Mouse (Mus musculus): ENCODE measurements around the gene Ccdc186.
A peak's percentile ranks its signal among the peaks of the same experiment; 100 is the strongest.

The Ccdc186 gene

DNA sequence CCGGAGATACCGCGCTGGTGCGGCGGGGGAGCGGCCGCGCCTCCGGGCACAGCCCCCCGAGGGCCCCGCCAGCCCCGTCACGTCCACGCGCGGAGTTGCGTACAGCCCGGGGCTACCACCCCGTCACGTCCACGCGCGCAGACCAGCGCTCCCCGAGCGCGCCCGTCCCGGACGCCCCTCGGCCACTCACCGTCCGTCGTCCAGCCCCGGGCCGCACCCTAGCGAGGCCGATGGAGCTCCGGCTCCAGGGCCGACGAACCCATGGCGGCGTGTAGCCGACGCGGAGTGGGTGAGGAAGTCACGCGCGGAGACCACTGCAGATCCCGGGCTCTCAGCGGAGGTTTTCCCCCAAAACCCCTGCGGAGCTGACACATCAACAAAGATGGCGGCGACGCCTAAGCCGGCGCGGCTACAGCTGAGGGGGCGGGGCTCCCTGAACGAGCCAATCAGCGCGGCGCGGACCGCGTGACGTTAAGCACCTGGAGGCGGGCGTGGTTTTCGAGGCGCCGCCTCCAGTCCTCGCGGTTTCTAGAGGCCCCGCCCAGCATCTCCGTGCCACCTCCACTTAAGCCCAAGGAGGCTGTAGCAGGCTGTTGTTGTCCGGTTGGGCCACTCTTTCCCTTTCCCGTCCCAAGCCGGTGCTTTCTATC lies at the start of gene Ccdc186:
Gene Ccdc186, minus strand, starts transcription at position 393 of the 650 bp plus-strand sequence.
- peak; percentile 92 to 93 for DNase-seq (ENCODE audit: low spot score in 2 of 2)

DNA sequence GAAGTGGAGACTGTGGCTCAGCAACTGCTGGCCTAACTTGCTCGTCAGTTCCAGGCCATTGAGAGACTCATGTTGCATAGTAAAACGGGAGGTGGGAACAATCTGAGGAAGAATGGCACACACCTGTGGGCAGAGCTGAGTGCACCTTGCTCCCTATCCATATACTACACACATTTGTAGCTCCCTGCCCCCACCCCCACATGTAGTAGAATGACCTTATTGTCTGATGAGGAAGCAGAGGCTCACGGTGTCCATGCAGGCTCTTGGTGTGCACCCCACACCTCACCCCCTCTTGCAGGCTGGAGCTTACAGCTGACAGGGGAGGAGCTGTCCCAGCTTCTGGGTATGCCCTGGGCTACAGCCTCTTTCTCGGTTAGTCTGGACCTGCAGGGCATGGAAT lies 45.7 kb upstream of the Ccdc186 start:
- DNase-seq (ENCODE audit: low spot score in 2 of 2) = no peak

DNA sequence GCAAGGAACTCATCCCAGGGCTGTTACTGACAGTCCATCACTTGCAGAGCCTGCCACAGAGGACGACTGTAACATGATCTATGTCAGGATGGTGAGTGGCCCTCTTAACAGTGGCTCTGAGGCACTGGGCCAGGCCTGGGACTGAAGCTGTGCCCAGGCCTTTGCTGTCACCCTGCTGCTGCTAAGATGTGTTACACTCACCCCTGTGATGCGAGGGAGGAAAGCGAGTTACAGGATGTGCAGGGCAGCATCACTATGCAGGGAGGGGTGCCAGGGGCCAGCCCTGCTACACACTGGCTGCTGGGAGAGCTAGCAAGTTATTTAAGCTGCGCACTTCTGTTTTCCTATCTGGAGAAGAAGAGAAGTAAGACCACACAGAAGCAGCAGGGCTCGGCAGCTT lies 34.5 kb upstream of the Ccdc186 start:
- no peak for DNase-seq (ENCODE audit: low spot score in 2 of 2)

DNA sequence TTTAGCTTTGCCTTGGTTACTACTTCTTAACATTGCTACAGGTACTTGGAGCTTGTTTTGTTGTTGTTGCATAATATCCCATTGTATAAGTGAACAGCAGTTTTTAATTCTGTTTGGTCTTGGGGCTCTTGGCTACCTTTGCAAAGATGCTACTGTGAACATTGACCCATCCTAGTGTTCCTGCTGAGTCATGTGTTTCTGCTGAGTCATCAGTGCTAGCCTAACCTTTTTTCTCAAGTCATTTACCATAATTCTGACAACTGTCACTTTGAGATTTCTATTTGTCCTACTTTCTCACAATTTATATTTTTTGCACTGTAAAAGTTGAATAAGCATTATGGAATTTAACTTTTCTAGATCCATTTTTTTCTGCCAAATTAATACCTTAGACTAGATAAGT lies 30.6 kb upstream of the Ccdc186 start:
- DNase-seq (ENCODE audit: low spot score in 2 of 2) = no peak

DNA sequence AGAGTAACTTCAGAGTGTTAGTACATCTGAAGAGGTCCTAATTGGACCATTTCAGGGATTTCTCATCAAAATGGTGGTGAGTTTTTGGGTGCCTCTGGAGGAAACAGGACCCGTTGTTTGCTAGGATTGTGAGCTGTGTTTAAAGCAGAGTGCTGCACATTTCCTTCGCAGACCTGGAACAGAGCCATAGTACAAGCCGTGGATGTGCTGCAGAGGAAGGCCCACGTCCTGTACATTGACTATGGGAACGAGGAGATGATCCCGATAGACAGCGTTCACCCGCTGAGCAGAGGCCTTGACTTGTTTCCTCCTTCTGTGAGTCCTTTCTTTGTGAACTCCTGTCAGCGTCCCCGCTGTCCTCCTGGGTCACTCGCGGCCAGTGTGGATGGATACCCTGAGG lies 21.0 kb upstream of the Ccdc186 start:
- no peak for DNase-seq (ENCODE audit: low spot score in 2 of 2)

DNA sequence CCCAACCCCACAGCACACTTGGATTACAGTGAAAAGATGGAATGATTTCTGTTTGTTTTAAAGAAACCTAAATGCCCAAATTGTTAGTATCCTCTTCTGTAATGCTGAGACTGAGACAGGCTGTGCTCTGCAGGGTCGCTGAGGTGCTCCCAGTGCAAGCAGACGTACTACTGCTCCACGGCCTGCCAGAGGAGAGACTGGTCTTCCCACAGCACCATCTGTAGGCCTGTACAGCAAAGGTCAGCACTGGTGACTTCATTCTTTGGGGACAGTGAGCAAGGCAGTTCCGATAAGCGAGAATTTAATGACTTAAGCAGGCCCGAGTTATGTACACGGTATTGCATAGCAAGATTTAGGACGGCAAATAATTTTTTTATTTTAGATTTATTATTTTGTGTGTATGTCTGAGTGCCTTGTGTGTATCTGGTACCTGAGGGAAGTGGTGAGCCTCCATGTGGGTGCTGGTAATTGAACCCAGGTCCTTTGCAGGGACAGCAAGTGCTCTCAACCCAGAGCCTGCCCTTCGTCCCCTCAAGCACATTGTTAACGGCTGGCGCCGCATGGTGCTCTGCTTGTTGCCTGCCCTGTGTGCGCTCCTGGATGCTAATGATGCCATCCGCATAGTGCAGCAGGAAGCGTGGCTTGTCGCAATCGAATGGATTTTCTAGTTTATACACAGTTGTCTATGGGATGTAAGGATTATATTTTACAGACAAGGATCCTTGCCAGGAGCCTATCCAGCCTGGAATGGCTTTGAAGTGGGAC lies 17.1 kb upstream of the Ccdc186 start:
- no peak for DNase-seq (ENCODE audit: low spot score in 2 of 2)

DNA sequence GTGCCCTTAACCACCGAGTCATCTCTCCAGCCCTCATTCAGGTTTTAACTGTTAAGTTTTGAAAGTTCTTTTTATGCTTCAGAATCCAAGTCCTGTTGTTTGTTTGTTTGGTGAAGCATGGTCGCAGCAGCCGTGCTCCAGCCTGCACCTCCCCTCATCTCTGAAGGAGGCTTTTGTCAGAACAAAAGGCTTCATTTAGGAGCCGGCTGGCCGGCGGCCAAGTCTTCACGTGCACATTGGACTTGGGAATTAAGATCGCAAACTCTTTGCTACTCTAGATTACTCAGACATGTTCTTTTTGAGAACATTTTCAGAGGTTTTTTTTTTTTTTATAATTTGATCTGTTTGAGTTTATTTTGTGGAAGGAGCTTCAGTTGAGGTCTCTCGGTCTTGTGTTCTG lies 13.3 kb upstream of the Ccdc186 start:
- DNase-seq (ENCODE audit: low spot score in 2 of 2) = no peak

DNA sequence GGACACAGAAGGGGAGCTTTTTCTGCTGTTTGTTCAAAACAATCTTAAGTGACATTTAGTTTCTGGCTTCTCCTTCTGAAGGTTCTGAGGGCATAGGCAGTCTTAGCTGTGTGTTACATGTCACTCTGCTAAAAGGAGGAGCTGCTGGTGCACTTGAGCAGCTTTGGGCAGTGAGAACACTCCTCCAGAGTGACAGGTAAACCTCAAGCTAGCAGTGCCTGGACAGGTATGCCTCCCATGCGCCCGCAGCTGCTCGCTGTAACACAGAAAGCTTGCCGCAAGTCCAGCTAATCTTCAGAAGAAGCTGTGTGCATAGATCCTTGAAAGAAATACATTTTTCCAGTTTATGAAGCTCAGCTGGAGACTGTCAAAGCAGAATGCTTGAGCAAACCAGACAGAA lies 8.2 kb upstream of the Ccdc186 start:
- no peak for DNase-seq (ENCODE audit: low spot score in 2 of 2)

DNA sequence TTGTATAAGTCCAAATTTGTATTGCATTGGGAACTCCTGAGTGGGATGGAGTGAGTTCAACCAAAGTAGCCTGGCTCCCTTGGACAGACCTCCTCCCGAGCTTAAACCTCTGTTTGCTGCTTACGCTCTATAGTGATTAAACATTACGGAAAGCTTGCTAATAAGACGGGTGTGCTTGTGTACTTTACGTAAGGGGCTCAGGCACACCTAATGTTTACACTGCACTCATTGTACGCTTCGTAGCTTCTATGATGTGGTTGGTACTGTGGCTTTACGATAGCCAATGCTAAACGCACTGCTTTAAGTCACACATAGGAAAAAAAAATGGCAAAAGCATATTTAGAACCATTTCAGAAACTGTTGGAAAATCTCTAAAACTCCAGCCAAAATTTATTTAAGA lies 7.3 kb upstream of the Ccdc186 start:
- no peak for DNase-seq (ENCODE audit: low spot score in 2 of 2)

DNA sequence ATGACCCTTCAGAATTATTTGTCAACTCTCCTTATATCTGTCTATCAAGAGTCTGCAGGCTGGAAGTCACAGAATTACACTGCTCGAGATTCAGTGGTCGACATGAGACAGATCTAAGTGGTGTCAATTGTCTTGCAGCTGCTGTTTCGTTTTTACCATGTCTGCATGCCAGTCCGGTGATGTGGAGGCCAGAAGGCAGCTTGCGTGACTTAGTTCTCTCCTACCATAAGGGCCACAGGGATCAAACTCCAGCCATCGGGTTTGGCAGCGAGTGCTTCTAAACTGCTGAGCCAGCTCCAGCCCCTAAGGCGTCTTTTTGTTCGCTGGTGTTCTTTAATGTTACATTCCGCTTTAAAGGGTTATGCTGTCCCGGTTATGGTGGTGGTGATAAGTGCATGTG lies 6.3 kb upstream of the Ccdc186 start:
- no peak for DNase-seq (ENCODE audit: low spot score in 2 of 2)

DNA sequence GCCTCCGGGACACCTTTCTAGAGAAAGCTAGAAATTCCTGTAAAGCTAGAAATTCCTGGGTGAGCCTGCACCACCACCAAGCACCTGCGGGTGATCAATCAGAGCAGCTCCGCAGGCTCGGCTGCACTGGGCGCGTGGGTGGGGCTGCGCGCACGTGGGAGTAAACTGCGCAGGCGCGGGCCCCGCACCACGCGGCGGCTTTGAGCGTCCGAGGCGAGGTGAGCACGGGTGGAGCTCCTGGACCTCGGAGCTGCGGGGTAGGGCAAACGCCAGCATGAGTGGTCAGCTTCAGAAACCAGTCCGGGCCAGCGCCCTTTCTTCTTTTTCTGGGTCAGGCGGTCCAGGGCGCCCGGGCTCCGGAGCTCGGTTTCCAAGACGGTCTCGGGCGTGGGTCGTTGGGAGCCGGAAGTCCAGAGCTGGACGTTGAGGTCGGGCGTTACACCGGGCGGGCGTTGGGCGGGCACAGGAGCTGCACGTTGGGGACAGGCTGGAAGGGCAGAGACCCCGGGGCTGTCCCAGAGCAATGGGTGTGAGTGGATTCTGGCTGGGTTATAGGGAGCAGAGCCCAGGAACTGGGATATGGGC lies 4.1 kb upstream of the Ccdc186 start, which contains the start of gene Tdrd1:
Gene Tdrd1, plus strand, starts transcription at position 163 of the 585 bp plus-strand sequence.
- no peak for DNase-seq (ENCODE audit: low spot score in 2 of 2)

DNA sequence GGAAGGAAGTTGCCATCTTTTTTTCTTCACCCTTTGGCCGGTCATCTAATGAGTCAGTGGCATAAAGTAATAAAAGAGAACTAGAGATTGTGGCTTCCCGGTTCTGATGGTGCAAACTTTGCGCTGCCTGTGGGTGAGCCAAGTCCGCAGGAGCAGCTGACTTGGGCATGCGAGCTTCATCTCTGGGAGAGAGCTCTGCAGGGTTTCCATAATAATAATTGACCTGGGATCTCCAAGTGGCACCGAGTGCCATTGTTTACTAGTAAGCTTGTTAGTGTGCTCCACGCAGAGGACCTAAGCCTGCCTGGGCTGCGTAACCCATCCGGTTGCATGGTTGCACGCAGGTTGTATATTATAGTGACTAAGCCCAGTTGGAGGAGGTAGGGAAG lies 452 bp upstream of the Ccdc186 start:
- no peak for DNase-seq (ENCODE audit: low spot score in 2 of 2)

DNA sequence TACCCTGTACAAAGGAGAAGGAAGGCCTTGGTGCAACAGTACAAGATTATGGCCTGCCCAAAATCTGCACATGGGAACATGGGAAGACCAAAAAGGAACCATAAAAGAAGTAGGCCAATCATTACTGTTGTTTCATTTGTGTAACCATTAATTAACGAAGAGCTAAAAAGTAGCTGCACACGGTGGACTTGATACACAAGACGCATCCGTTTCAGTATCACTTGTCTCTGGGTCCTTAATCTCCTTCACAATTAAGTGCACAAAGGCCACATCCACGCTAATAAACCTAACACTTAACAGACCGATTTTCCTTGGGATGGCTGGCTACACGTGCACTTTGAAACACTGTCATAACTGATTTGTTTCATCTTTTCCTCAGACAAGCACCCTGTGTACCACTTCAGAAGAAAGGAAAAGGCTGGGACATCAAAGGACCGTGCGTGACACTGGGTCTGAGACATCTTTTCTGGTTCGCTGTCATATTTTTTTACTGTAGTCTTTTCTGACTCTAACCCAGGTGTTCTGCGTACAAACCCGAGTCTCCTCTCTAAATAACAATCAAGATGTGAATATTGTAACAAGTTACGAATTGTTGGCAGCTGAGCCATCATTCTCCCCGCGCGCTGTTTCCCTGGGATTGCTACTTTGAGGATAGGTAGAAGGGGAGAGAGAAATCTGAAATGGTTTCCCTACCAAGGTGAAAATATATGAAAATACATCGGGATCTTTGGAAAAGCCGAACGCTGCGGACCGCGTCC lies 771 bp downstream of the Ccdc186 start:
- DNase-seq (ENCODE audit: low spot score in 2 of 2) = no peak

DNA sequence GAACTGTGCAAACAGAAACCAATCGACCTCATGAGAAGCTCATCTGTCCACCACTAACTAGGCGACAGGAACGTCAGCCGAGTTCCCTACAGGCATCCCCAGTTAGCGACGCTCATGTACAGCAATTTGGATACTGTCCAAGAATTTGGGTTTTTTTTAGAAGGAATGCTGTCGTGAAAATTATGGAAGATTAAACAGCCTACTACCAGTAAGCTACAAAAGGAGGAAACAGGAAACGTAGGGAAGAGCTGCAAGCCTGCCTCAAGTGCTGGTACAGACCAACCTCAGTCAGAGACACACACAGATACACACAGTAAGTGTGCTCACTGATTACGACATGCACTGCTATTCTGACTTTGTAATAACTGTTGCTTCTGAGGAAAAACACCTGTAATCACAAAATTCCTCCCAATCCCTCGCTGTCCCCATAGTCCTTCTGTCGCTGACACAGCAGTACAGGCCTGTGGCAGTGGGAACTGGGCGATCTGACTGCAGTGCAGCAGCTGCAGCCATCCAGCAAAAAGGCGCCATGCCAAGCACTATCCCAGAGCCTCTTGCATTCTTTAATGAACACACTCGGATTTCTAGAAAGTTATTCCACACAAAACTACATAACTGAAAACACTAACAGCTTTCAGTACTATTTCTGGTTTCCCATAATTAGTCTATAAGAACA lies 4.0 kb downstream of the Ccdc186 start:
- no peak for DNase-seq (ENCODE audit: low spot score in 2 of 2)

DNA sequence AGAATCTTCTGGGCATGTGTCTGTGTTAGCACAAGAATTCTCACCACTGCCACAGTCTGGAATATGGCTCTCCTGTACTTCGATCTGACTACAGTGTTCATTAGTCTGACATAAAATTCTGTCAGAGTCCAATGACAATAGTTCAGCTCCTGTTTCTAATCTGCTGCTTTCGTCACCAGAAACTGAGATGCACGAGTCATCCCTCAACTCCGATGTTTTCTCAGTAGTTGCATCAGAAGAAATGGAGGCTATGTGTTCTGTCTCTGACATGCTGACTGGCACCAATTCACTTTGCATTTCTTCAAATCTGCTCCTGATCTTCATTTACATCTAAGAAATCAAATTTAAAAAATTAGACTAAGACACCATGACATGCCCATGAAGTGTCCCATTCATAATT lies 8.6 kb downstream of the Ccdc186 start:
- DNase-seq (ENCODE audit: low spot score in 2 of 2) = no peak

DNA sequence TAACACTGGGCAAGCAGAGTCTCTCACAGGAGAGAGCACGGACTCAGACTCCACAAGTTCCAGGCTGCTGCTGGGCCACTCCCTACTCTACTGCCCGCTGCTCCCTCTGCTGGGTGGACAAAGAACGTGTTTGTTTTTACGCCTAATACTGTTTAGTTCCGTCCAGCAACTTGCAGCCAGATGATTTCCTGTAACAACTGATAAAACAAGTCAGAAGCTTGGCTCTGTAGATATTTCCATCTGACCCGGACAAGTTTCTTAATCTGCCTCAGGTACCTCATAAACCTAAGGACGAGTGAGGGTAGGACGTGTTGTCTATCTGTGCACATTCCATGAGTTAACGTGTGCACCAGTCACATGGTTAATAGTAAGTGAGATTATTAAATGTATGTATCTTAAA lies 10.4 kb downstream of the Ccdc186 start:
- DNase-seq (ENCODE audit: low spot score in 2 of 2) = peak; percentile 40 to 43

DNA sequence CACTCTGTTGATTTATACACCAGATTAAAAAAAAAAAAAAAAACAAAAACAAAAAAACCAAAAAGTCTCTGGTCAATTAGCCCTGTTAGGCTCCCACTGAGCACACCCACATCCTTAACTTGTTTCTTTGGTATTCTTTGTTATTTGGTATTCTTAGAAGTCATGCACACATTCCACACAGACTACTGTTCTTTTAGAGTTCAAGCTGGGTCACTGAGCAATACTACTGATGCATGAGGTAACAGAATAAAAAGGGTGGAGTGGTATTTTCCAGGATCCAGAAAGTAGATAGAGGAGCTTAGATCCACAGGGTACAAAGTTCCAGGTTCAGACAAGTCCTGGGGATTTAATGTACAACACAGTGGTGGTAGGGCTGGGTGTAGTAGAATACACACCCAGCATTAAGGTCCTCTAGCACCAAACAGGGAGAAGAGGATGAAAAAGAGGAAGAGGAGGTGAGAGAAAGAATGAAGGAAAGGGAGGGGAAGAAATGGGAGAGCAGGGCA lies 11.3 kb downstream of the Ccdc186 start:
- DNase-seq (ENCODE audit: low spot score in 2 of 2) = no peak

DNA sequence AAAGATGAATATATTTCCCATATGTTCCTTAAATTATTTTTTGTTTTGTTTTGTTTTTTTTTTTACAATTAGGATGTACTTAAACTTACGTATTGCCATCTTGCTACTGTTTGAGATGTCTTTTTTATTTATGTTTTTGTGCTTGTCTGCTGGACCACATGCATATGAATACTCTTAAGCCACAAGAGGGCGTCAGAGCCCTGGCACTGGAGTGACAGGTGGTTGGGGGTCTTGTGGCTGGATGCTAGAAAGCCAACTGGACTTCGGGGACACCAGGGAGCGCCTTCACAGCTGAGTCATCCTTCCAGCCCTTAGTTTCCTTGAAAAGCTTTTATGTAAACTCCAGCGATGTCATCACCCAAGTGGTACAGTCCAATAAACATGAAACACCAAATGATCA lies 13.2 kb downstream of the Ccdc186 start:
- DNase-seq (ENCODE audit: low spot score in 2 of 2) = no peak

DNA sequence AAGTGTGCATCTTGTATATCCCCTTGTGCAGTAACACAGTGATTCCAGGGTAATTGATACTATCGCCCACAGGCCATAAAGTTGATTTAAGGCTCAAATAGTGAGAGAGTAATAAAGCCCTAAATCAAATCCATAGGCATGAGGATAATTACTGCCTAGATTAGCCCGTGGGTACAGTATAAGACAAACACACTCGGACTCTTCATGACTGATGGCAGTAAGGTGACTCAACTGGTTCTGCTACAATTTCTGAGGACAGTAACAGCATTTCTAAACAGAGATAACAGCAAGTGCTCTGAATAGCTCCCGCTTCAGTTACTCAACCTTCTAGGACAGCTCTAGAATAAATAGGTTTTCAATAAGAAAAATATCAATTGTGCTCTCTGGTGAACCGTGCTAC lies 14.9 kb downstream of the Ccdc186 start:
- no peak for DNase-seq (ENCODE audit: low spot score in 2 of 2)

DNA sequence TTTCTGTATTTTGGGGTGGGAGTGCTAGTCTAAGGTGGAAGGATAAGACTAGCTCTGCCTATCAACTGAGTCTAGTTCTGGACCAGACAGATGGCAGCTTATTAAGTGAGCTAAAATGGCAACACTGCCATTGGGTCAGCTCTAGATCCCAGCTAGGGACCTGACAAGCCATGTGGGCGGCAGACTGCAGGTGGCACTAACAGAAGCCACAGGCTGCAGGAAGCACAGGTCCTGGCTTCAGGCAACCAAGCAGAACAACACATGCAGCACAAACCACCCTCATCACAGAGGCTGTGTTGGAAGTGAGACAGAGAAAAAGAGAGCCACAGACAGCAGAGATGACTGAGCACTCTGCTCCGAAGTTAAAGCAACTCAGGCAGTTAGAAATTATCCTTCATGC lies 16.6 kb downstream of the Ccdc186 start:
- peak; percentile 54 to 57 for DNase-seq (ENCODE audit: low spot score in 2 of 2)

DNA sequence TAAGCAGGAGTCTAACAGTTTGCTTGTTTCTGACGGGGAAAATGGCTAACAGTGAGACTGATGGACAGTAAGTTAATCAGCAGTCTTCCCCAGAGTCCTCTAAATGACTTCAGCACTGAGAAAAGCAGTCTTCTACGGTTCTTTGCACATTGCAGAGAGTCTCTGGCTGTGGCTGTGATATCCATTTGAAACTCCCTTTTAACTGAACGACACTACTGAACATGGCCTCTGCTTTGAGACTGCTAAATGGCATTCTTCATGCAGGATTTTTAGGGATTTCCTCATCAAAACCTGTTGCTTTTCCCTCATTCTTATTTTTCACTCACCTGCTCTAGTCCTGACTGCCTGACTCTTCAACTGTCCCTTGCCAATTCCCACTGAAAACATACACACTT lies 19.6 kb downstream of the Ccdc186 start:
- no peak for DNase-seq (ENCODE audit: low spot score in 2 of 2)

All from spleen, postnatal 36 days (tissue).